Mouse (Mus musculus): ENCODE data around the gene Cfap58. TPM values are rescaled to one million over a fixed set of nuclear protein-coding genes. Genes with fewer than 3 reads are reported as not detected.

The Cfap58 gene
- total RNA-seq (2021): under 1 TPM; 0.28 to 0.30 TPM
- long read RNA-seq, partial matches to known transcripts: 1 of 1 reads
- long read RNA-seq, other reads (novel, unspliced or antisense): 0 of 1 reads

DNA sequence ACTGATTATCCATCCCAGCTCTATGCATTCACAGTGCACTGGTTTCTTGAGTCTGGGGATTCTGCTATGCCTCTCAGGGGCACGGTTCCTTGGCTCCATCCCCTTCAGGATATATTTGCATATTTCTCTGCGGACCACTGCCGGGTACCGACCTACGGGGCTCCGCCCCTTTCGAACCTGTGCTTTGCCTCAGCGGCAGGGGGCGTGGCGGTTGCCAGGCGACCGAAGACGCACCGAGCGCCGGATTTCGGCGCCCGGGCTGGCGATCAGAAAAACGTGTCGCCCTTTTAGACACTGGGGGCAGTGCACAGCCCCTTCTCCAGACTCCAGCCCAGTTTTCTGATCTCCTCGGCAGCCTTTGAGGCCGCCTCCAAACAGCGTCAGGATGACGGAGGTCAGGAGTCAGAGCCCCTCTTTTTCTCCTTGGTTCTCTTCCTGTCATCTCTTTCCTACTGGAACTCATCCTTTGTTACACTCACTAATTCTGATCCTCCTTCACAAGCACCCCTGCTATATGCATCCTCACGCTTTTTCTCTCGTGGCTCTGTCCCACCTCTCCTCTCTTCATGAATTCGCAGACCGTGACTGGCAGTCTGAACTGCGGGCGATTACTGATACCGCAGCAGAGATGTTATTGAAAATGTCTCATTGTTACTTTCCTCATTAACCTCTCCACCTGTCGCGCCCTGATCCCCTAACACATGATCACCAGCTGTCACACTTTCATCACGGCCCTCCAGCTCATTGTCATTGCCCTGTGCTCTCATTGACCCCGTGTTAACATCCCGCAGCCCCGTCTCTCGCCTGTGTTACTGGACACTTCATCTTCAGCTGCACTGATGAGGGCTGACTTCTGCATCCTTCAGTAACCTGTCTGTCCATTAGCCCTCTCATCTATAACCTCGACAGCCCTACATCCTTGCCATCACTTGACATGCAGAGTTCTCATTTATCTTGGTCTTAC, at the start of gene Cfap58:
Gene Cfap58 (plus strand): TSS at position 233 of the 964 bp plus-strand sequence.
- DNase-seq (ENCODE audit: low spot score in 2 of 2): peak in 1 of 2 experiments; percentile 36

DNA sequence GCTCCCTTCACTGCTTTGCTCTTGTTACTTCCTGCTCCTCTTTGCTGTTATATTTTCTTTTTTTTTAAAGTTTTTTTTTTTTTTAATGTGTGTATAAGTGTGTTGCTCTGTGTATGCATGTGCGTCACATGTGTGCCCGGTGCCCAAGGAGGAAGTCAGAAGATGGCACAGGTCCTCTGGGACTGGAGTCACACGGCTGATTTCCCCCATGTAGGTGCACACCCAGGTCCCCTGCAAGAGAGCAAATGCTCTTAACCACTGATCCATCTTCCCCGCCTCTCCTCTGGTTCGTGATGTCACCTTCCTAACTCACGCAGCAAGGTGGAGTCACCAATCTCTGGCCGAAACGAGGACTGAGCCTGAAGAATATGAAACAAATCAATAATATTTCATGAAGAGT, 49.4 kb upstream of the Cfap58 start:
- no peak for DNase-seq (ENCODE audit: low spot score in 2 of 2)

DNA sequence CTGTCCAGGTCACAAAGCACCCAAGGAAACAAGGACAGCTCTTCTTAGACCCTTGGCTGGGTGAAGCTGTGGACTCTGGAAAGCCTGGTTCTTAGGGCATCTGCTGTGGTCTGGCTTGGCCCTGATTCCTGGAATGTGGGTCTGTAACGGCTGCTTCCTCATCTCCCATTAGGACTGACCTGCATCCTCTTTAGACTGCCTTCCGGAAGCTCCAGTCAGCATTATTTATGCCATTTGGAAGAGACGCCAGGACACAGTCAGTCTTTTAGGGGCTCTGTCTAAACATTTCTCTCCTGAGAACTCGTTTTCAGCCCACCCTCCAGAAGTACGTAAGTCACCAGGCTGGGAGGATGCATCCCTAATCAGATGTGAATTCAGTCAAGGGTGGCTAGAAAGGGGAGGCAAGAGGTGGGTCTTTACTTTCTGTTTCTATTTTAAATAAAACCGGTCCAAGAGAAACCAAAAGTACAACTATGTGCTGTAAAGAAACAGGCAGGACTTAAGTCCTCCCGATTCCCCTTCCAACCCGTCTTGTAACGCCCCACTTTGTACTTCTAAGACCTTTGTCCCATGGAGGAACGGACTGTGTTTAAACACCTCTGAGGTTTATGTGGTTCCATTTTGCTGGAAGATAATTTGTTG, 46.9 kb upstream of the Cfap58 start:
- no peak for DNase-seq (ENCODE audit: low spot score in 2 of 2)

DNA sequence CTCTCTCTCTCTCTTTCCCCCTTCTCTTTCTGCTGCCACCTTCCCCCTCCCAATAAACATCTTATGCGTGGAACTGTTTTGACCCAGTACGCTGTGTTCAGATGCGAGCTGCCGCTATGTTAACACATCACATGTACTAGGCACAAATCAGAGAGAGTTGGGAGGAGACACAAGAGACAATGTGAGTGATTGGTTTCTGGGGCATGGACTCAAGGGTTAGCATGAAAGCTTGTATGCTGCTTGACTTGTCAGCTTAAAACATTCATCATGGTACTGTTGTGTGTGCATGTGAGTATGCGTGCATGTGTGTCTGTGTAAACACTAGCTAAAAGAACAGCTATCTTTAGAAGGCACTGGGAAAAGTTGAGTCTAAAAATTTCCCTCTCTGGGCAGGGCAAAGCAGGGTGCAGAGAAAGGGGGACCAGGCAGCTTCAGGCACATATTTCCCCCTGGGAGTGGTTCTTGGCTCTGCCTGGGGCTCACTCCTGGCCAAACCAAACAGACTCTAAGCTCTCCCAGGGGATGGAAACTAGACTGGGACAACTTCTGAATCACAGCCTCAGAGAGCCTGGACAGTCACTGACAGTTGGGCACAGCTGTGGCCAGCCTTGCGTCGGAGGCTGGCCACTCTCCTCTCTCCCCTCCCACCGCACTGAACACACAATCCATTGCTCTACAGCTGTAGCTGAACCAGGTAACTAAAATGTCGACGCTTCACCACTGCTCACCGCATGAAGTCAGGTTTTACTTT, 45.7 kb upstream of the Cfap58 start:
- DNase-seq (ENCODE audit: low spot score in 2 of 2): no peak

DNA sequence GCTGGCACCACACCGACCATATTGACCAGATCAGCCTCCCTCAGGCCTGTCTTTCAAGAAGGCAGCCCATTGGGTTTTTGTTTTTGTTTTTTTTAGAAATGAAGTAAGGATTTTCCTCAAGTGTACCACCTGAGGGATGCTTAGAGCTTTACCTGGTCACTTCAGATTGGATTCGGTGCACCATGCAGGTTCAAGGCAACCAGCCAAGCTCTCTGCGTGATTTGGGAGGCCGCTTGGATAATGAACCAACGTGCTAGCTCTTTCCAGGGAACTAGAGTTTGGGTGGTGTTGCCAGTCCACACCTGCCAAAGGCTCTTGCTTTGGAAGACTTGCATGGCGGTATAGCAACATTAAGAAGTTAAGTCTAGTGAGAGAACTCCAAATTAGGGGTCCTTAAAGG, 44.4 kb upstream of the Cfap58 start:
- no peak for DNase-seq (ENCODE audit: low spot score in 2 of 2)

DNA sequence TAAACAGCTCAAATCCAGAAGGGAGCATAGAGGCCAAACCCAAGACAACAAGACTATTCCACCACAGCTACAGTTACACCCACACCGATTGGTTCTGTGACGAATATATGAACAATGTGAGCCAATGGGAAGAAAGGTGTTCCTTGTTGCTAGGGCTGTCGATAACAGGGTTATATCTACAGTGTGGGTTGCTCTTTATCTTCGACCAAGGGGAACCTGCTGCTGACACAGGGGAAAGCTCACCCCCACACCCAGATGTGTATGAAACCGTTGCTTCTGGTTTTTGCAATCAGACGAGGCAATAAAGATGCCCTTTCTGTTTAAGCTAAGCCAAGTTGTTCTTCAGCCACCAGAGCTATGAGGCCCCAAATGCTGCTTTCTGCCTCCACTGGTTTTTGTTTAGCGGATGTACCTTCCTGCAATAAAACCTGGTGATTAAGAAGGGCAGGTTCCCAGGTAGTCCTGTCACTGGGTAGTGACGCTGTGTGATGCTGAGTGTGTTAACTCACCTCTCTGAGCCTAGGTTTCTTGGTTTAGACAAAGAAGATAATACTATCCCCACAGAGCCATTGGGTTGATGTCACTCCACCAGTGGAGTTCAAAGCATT, 38.9 kb upstream of the Cfap58 start:
- no peak for DNase-seq (ENCODE audit: low spot score in 2 of 2)

DNA sequence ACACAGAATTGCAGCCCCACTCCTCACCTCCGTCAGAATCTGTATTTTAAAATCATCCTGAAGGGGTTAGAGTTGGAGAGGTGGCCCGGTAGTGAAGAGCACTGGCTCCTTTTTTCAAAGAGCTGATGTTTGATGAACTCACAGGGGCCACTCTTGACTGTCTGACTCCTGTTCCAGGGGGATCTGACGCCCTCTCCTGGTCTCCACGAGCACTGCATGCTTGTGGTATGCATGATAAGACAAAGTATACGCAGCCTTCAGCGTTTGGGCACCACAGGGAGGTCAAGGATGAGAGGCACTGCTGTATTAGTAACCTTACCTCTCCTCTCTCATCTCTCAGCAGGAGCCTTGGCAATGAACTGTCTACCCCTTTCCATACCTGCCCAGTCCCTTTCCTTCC, 37.5 kb upstream of the Cfap58 start:
- DNase-seq (ENCODE audit: low spot score in 2 of 2): no peak

DNA sequence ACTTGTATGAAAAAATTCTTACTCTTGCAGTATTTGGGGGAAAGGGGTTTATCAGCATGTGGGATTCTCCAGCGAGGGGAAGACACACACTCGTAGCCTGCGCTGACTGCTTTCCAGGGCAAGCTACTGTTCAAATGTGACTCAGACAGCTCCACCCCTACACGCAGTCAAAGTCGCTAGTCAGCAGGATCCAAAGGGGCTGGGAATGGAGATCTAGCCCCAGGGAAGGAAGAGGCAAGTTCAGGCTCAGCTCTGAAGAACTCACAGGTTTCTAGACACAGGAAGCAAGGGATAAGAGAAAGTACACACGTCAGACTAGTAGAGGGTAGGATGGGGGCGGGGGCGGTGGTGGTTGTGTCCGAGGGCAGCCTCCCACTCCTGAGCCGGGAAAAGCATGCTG, 36.9 kb upstream of the Cfap58 start:
- DNase-seq (ENCODE audit: low spot score in 2 of 2): no peak

DNA sequence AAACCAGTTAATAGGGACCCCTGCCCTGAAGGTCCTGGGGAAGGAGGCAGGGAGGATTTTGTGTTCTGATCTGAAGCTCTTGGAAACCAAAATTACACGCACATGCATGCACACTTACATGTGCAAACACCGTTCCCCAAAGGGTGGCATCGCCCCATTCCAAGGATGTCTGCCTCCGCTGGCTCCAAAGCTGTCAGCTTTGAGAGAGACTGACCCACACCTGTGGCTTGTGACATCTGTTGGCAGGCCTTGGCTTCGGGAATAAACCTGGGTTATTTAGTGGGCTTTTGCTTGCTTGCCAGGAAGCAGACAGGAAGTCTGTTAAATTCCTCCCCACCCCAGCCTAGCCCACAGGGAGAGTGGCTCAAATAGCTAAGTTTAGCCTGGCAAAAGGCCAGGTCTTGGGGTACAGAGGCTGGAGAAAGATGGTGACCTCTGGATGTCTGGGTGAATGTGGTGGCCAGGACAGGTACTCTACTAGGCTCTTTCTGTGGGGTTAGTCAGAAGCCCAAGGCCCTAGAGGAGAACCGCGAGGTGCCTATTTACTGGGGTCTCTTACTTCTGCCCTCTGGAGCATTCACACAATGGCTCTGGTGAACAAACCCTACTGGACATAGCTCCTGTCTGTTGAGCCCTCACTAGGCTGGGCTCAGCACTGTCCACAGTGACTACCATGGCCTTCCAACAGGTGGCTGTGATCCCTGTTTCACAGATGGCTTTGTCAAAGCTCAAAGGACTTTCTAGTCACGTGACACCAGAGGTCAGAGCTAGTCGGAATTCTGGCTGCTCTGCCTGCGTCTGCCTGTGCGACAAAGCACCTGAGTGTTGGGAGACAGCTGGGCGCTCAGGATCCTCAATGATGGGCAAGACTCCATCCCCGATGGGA, 34.9 kb upstream of the Cfap58 start:
- no peak for DNase-seq (ENCODE audit: low spot score in 2 of 2)

DNA sequence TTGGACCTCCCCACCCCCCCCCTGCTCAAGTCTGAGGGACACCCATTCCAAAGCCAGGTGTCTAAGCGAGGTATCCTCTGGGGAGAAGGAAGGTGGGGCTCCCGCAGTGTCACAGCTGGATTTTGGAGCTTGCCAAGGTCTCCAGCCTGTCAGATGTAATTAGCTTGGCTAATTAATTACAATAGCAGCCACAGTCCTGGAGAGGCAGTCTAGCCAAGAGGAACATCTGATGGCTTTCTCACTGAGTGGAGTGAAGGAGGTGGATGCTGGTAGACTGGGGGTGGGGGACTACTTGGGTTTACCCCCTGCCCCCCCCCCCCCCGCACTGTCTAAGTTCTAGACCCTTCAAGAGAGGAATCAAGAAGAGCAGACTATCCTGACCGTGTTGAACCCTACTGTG, 33.8 kb upstream of the Cfap58 start:
- DNase-seq (ENCODE audit: low spot score in 2 of 2): no peak

DNA sequence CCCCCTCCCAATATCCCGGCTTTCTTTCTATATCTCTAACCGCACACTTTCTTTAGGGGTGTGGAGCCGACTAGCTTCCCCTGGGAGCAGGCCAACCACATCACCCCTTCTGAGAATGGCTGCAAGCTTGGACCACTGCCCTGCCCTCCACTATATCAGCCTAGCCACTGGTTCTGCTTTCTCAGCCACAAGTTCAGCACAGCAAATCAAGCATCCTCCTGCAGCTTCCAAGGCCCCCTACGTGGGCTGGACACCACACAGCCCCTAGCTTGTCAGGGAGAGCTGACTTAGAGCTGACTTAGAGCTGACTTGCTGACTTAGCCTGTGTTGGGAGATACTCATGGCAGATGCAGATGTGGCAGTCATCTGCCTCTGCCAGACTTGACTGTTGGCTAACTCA, 32.4 kb upstream of the Cfap58 start:
- no peak for DNase-seq (ENCODE audit: low spot score in 2 of 2)

DNA sequence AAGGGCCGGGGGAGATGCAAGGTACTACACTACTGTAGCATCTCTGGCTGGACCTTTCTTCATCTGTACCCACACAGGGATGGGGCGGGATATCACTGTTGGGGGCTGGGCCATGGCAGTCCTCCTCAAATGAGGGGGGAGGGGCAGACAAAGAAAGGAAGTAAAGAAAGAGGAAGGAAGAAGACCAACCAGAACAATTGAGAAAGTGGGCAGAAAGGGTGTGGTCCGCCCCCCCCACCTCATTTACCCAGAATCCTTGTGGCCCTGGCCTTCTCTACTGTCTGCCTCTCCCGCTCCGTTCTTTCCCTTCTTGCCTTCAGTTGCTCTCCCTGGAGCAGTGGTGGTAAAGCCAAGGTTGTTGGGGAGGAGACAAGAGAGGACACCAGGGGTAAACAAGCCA, 31.9 kb upstream of the Cfap58 start:
- no peak for DNase-seq (ENCODE audit: low spot score in 2 of 2)

DNA sequence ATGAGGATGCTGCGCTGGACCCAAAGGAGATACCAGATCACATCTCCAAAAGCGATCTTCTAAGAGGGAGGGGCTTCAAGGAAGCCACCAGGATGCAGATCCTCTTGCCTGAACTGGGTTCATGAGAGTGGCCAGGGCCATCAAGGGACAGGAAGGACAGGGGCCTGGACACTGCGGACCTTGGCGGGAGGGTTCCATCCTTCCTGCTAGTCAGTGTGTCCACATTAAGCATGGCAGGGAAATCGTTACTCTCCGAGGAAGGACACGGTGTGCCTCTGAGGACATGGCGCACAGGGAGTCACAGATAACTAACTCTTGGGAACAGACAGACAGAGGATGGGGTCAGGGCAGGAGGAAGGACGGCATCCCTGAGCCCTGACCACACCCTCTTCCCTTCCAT, 29.9 kb upstream of the Cfap58 start:
- no peak for DNase-seq (ENCODE audit: low spot score in 2 of 2)

DNA sequence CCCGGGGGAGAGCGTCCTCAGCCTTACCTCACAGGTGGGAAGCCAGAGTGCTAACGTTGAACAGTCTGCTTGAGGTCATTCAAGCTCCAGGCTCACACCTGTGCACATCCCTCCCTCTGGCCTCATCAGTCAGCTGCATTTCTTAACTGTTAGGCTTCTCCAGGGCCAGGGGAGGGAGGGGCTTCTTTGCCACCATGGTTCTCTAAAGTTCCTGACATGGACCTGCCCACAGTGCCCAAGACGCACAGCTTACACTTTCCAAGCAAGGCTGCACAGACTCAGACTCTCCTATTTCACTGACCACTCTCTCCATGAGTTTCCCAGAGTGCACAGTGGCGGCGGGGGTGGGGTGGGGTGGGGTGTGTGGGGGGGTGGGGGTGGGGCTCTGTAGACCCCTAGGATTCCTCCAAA, 28.5 kb upstream of the Cfap58 start:
- no peak for DNase-seq (ENCODE audit: low spot score in 2 of 2)

DNA sequence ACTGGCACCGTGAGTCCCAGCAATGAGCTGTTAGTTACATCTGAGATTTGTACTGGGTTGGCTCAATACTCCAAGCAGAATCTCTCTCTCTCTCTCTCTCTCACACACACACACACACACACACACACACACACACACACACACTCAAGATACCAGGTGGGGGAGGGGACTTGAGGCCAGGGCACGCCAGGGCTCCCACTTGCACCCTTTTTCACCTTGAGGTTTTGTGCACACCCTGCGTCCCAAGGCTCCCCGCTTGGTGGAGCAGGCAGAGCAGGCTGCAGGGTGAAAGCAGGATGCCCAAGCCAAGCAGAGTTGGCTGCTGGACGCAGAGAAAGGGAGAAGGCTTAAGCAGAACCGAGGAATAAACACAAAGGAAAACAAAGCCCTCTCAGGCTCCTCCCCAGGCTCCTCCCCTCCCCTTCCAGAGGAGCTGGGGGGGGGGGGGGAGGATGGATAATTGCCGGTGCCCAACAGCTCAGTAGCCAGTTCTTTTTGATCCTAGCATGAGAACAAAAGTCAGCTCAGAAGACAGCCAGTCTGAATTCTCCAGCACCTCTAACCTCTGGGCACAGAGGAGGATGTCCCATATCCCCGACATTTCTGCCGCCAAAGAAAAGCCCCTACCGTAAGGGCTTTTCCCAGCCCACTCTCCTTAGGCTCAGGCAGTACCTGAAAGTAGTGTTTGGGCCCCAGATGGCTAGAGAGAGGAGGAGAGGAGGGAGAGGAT, 27.9 kb upstream of the Cfap58 start:
- no peak for DNase-seq (ENCODE audit: low spot score in 2 of 2)

DNA sequence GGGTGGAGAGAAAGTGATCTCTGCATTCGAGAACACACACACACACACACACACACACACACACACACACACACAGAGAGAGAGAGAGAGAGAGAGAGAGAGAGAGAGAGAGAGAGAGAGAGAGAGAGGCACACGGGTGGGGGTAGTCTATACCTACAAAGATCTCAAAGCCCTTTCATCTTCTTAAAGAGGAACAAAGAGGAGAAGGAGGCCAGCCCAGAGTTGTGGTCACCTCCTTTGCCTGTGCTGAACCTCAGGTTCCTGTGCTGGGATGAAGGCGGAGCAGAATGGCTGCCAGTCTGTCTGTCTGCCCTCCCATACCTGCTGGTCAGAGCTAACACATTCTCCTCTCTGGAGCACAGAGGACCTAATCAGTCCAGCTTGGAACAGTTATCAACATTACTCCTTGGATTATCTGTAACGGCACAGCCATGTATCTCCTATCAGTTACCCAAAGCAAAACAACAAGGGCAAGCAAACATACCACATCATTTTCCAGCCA, 27.3 kb upstream of the Cfap58 start:
- DNase-seq (ENCODE audit: low spot score in 2 of 2): no peak

DNA sequence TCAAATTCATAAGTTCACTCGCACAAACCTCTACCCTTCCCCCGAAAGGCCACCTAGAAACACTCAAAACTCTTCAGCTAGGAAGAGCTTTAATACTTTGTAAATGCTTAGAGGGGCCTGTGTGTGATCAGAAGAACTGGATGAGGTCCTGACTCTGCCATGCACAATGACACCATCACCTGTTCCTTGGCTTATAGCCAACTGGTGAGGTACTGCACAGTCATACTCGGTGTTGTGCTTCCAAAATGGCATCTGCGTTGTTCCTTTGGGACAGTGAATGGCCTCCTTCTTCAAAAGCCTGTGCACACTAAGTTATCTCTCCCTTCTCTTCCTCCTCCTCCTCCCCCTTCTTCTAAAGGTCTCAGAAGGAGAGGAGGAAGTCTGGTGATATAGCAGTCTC, 26.7 kb upstream of the Cfap58 start:
- no peak for DNase-seq (ENCODE audit: low spot score in 2 of 2)

DNA sequence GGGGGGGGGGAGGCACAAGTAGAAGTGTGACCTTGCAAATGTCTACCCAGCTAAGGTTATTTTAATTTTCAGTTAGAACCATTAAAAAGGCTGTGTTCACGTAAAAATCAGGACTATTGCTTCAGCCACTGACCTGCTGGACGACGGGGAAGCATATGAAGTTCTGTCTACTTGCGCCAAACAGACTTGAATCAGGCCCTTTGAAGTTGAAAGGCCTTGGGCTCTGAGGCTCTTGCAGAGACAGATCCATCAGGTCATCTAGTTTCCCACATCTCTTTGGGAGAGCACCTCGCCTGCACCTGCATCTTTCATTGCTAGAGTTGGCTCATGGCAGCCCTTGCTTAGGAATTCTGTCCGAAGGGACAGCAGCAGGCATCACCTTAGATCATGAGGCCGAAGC, 24.1 kb upstream of the Cfap58 start:
- no peak for DNase-seq (ENCODE audit: low spot score in 2 of 2)

DNA sequence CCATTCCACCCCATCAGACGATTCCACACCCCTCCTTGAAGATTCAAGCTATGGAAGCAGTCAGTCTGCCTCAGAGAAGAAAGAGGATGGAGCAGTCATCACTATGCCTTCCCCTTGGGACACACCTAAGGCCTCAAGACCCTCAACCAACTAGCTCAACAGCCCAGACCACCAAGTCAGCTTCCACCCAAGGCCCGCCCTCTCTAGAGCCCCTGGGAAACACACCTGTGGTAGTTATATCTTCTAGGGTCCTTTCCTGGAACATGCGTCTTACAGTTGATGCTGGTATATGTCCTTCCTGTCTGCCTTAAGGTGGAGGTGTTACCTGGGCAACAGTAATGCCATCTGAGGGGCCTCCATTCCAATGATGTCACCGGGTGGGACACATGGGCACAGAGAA, 23.3 kb upstream of the Cfap58 start:
- DNase-seq (ENCODE audit: low spot score in 2 of 2): no peak
